Mouse (Mus musculus): Measurements from ENCODE around the gene Tmem176b.

GRCm38 (mm10) chr6:48784406-48784805 lies 56.9 kb downstream of the Tmem176b start:
- TF ChIP-seq CTCF (IDR thresholded peaks at IDR 0.05; ENCODE audit: borderline replicate concordance, insufficient read depth, low read depth, low read length) (no peak), POLR2A (IDR thresholded peaks at IDR 0.05; ENCODE audit: borderline replicate concordance, insufficient read depth, low read length) (no peak)
